Mouse (Mus musculus): ENCODE data around the gene Olfr384. TPM values are rescaled to one million over a fixed set of nuclear protein-coding genes. Genes with fewer than 3 reads are reported as not detected.
"Not testable (repeated sequence)": the region's sequence is repeated elsewhere in the genome, so short reads cannot be mapped to it uniquely, and the experiment has no call there.

Gene Olfr384
- not detected in 2 replicates for polyA plus RNA-seq (2016; fragmentation: Nextera tagmentation; extraction: Ambion mirVana)

- H3K27ac ChIP-seq = no peak within 1 kb of the TSS
- no peak for DNase-seq (ENCODE audit: extremely low spot score, low spot score)
Observed at GRCm38 (mm10) chr11:73598294-73598693, at the start of gene Olfr384. TSS of gene Olfr384 (plus strand) at chr11:73598594.

GRCm38 (mm10) chr11:73579871-73580270, 18.5 kb upstream of the Olfr384 start:
- Histone ChIP-seq H3K4me3 (no peak overlapping the region), H3K9me3 (peaks cover 25% of the 10 kb centered on the region; the same call in 1 of the 2 replicates), H3K4me1 (no peaks in the 10 kb centered on the region), H3K36me3 (replicated peaks) (no peaks in the 10 kb centered on the region), H3K27ac (no peak overlapping the region), H3K27me3 (ENCODE audit: poor library complexity, severe bottlenecking) (no peaks in the 10 kb centered on the region)
- DNase-seq (ENCODE audit: extremely low spot score, low spot score) = no peak

More at GRCm38 (mm10) chr11:73598294-73598693, at the start of gene Olfr384:
- Histone ChIP-seq H3K9me3 (peaks cover 43% of the 10 kb centered on the region; the same call in 1 of the 2 replicates), H3K4me3 (no peak within 1 kb of the TSS), H3K4me1 (no peaks in the 10 kb centered on the region), H3K27me3 (ENCODE audit: poor library complexity, severe bottlenecking) (no peaks in the 10 kb centered on the region), H3K36me3 (replicated peaks) (no peaks in the 10 kb centered on the region)

- not testable (repeated sequence) for H3K4me1 ChIP-seq; H3K36me3 ChIP-seq (replicated peaks); DNase-seq (ENCODE audit: extremely low spot score, low spot score); H3K27me3 ChIP-seq (ENCODE audit: poor library complexity, severe bottlenecking); H3K4me3 ChIP-seq; H3K27ac ChIP-seq
- WGBS = 77% methylated on average over 1 of the region's 1 CpGs
- H3K9me3 ChIP-seq = peaks cover 28% of the 10 kb centered on the region; the same call in 1 of the 2 replicates
Observed at GRCm38 (mm10) chr11:73583188-73583587, 15.2 kb upstream of the Olfr384 start.

- Histone ChIP-seq H3K4me1 (no peaks in the 10 kb centered on the region), H3K4me3 (no peak within 1 kb of the TSS), H3K27me3 (ENCODE audit: poor library complexity, severe bottlenecking) (no peaks in the 10 kb centered on the region), H3K9me3 (peaks cover 41% of the 10 kb centered on the region; the same call in 1 of the 2 replicates), H3K36me3 (replicated peaks) (no peaks in the 10 kb centered on the region), H3K27ac (no peak within 1 kb of the TSS)
- DNase-seq (ENCODE audit: extremely low spot score, low spot score) = no peak
Observed at GRCm38 (mm10) chr11:73592908-73593307, 5.5 kb upstream of the Olfr384 start, which contains the start of gene Olfr385. TSS of gene Olfr385 (minus strand) at chr11:73593008.

Other genes with a start within 250 kb of the Olfr384 start
- not detected in 2 replicates for gene Olfr20, start 247.8 kb upstream of the Olfr384 start, polyA plus RNA-seq (2016; fragmentation: Nextera tagmentation; extraction: Ambion mirVana)
- not detected in 2 replicates for gene Olfr376, start 227.3 kb upstream of the Olfr384 start, polyA plus RNA-seq (2016; fragmentation: Nextera tagmentation; extraction: Ambion mirVana)
- gene Olfr1, start 199.0 kb upstream of the Olfr384 start, polyA plus RNA-seq (2016; fragmentation: Nextera tagmentation; extraction: Ambion mirVana) = not detected in 2 replicates
- not detected in 2 replicates for gene Olfr378, start 170.1 kb upstream of the Olfr384 start, polyA plus RNA-seq (2016; fragmentation: Nextera tagmentation; extraction: Ambion mirVana)
- not detected in 2 replicates for gene Olfr380, start 141.1 kb upstream of the Olfr384 start, polyA plus RNA-seq (2016; fragmentation: Nextera tagmentation; extraction: Ambion mirVana)
- gene Olfr381, start 107.0 kb upstream of the Olfr384 start, polyA plus RNA-seq (2016; fragmentation: Nextera tagmentation; extraction: Ambion mirVana) = not detected in 2 replicates
- not detected in 2 replicates for gene Olfr382, start 81.4 kb upstream of the Olfr384 start, polyA plus RNA-seq (2016; fragmentation: Nextera tagmentation; extraction: Ambion mirVana)
- gene Olfr385, start 5.6 kb upstream of the Olfr384 start, polyA plus RNA-seq (2016; fragmentation: Nextera tagmentation; extraction: Ambion mirVana) = not detected in 2 replicates
- gene Zfp735, start 90.2 kb downstream of the Olfr384 start, polyA plus RNA-seq (2016; fragmentation: Nextera tagmentation; extraction: Ambion mirVana) = not detected in 2 replicates
- not detected in 2 replicates for gene Olfr389, start 182.1 kb downstream of the Olfr384 start, polyA plus RNA-seq (2016; fragmentation: Nextera tagmentation; extraction: Ambion mirVana)
- gene Olfr390, start 184.4 kb downstream of the Olfr384 start, polyA plus RNA-seq (2016; fragmentation: Nextera tagmentation; extraction: Ambion mirVana) = not detected in 2 replicates
- not detected in 2 replicates for gene Olfr391-ps, start 204.5 kb downstream of the Olfr384 start, polyA plus RNA-seq (2016; fragmentation: Nextera tagmentation; extraction: Ambion mirVana)
- not detected in 2 replicates for gene Olfr392, start 218.5 kb downstream of the Olfr384 start, polyA plus RNA-seq (2016; fragmentation: Nextera tagmentation; extraction: Ambion mirVana)

Measured in forebrain, embryonic 10.5 days (tissue).